Mouse (Mus musculus): Measurements from ENCODE around the gene Crim1. TPM values are rescaled to one million over a fixed set of nuclear protein-coding genes. Genes with fewer than 3 reads are reported as not detected.
A peak's percentile ranks its signal among the peaks of the same experiment; 100 is the strongest.

Gene Crim1
- polyA plus RNA-seq, 1 experiment from 2014 or later = 7.3 TPM

- no peaks in the 10 kb centered on the region for H3K9me3 ChIP-seq
- H3K9ac ChIP-seq (replicated peaks) = no peak overlapping the region
- H3K27me3 ChIP-seq = no peaks in the 10 kb centered on the region
- no peak overlapping the region for H3K27ac ChIP-seq (replicated peaks)
- no peak overlapping the region for H3K4me3 ChIP-seq
- 85% methylated on average over 8 of the region's 8 CpGs for WGBS
- H3K4me1 ChIP-seq = peaks cover 4% of the 10 kb centered on the region; the same call in 1 of the 2 replicates
- H3K36me3 ChIP-seq = no peaks in the 10 kb centered on the region
- no peak overlapping the region for H3K4me2 ChIP-seq (replicated peaks)
- no peak for ATAC-seq (replicated peaks)
These were observed 56.5 kb downstream of the Crim1 start for GRCm38 (mm10) chr17:78256534-78256933.

GRCm38 (mm10) chr17:78261684-78262083 lies 61.6 kb downstream of the Crim1 start:
- WGBS = 94% methylated on average over 4 of the region's 4 CpGs
- no peak overlapping the region for H3K9ac ChIP-seq (replicated peaks)
- H3K9me3 ChIP-seq = no peaks in the 10 kb centered on the region
- no peak overlapping the region for H3K27ac ChIP-seq (replicated peaks)
- ATAC-seq (replicated peaks) = no peak
- H3K4me1 ChIP-seq = no peaks in the 10 kb centered on the region
- H3K27me3 ChIP-seq = no peaks in the 10 kb centered on the region
- H3K4me2 ChIP-seq (replicated peaks) = no peak overlapping the region
- H3K4me3 ChIP-seq = no peak overlapping the region
- no peaks in the 10 kb centered on the region for H3K36me3 ChIP-seq

GRCm38 (mm10) chr17:78264116-78264515 lies 64.1 kb downstream of the Crim1 start:
- 80% methylated on average over 11 of the region's 11 CpGs for WGBS
- Histone ChIP-seq H3K27ac (replicated peaks) (no peak overlapping the region), H3K4me2 (replicated peaks) (no peak overlapping the region), H3K4me1 (no peaks in the 10 kb centered on the region), H3K9me3 (no peaks in the 10 kb centered on the region), H3K27me3 (no peaks in the 10 kb centered on the region), H3K9ac (replicated peaks) (no peak overlapping the region), H3K36me3 (no peaks in the 10 kb centered on the region), H3K4me3 (no peak overlapping the region)
- ATAC-seq (replicated peaks) = no peak

- H3K4me3 ChIP-seq = no peak overlapping the region
- H3K4me1 ChIP-seq = no peaks in the 10 kb centered on the region
- no peaks in the 10 kb centered on the region for H3K27me3 ChIP-seq
- H3K9me3 ChIP-seq = no peaks in the 10 kb centered on the region
- H3K36me3 ChIP-seq = no peaks in the 10 kb centered on the region
- no peak overlapping the region for H3K27ac ChIP-seq (replicated peaks)
- ATAC-seq (replicated peaks) = no peak
- H3K4me2 ChIP-seq (replicated peaks) = no peak overlapping the region
- no peak overlapping the region for H3K9ac ChIP-seq (replicated peaks)
- WGBS = 73% methylated on average over 7 of the region's 7 CpGs
These were observed 65.1 kb downstream of the Crim1 start for GRCm38 (mm10) chr17:78265135-78265534.

GRCm38 (mm10) chr17:78266271-78266670 lies 66.2 kb downstream of the Crim1 start:
- no peak overlapping the region for H3K9ac ChIP-seq (replicated peaks)
- no peak overlapping the region for H3K4me3 ChIP-seq
- H3K4me1 ChIP-seq = peaks cover under 1% of the 10 kb centered on the region
- no peak for ATAC-seq (replicated peaks)
- 92% methylated on average over 2 of the region's 2 CpGs for WGBS
- H3K9me3 ChIP-seq = no peaks in the 10 kb centered on the region
- no peaks in the 10 kb centered on the region for H3K27me3 ChIP-seq
- no peak overlapping the region for H3K4me2 ChIP-seq (replicated peaks)
- H3K36me3 ChIP-seq = no peaks in the 10 kb centered on the region
- H3K27ac ChIP-seq (replicated peaks) = no peak overlapping the region

- Histone ChIP-seq H3K9me3 (no peaks in the 10 kb centered on the region), H3K4me1 (peaks cover 21% of the 10 kb centered on the region), H3K4me2 (replicated peaks) (no peak overlapping the region), H3K27ac (replicated peaks) (no peak overlapping the region), H3K9ac (replicated peaks) (no peak overlapping the region), H3K27me3 (no peaks in the 10 kb centered on the region), H3K36me3 (no peaks in the 10 kb centered on the region), H3K4me3 (no peak overlapping the region)
- 60% methylated on average over 4 of the region's 4 CpGs for WGBS
- no peak for ATAC-seq (replicated peaks)
These were observed 68.5 kb downstream of the Crim1 start for GRCm38 (mm10) chr17:78268591-78268990.

GRCm38 (mm10) chr17:78269311-78269710 lies 69.3 kb downstream of the Crim1 start:
- no peak overlapping the region for H3K4me2 ChIP-seq (replicated peaks)
- H3K36me3 ChIP-seq = no peaks in the 10 kb centered on the region
- H3K27me3 ChIP-seq = no peaks in the 10 kb centered on the region
- ATAC-seq (replicated peaks) = no peak
- peaks cover 28% of the 10 kb centered on the region for H3K4me1 ChIP-seq
- no peak overlapping the region for H3K4me3 ChIP-seq
- WGBS = 96% methylated on average over 8 of the region's 8 CpGs
- no peak overlapping the region for H3K9ac ChIP-seq (replicated peaks)
- no peak overlapping the region for H3K27ac ChIP-seq (replicated peaks)
- no peaks in the 10 kb centered on the region for H3K9me3 ChIP-seq

GRCm38 (mm10) chr17:78270019-78270418 lies 70.0 kb downstream of the Crim1 start:
- no peaks in the 10 kb centered on the region for H3K36me3 ChIP-seq
- no peak overlapping the region for H3K27ac ChIP-seq (replicated peaks)
- H3K4me2 ChIP-seq (replicated peaks) = no peak overlapping the region
- no peaks in the 10 kb centered on the region for H3K9me3 ChIP-seq
- no peak for ATAC-seq (replicated peaks)
- no peak overlapping the region for H3K4me3 ChIP-seq
- H3K27me3 ChIP-seq = no peaks in the 10 kb centered on the region
- H3K9ac ChIP-seq (replicated peaks) = no peak overlapping the region
- WGBS = 80% methylated on average over 6 of the region's 6 CpGs
- H3K4me1 ChIP-seq = peaks cover 32% of the 10 kb centered on the region

- no peaks in the 10 kb centered on the region for H3K27me3 ChIP-seq
- no peak overlapping the region for H3K27ac ChIP-seq (replicated peaks)
- H3K4me1 ChIP-seq = peaks cover 45% of the 10 kb centered on the region
- 70% methylated on average over 8 of the region's 8 CpGs for WGBS
- ATAC-seq (replicated peaks) = no peak
- no peaks in the 10 kb centered on the region for H3K36me3 ChIP-seq
- no peak overlapping the region for H3K4me2 ChIP-seq (replicated peaks)
- H3K9ac ChIP-seq (replicated peaks) = no peak overlapping the region
- H3K9me3 ChIP-seq = no peaks in the 10 kb centered on the region
- no peak overlapping the region for H3K4me3 ChIP-seq
These were observed 71.7 kb downstream of the Crim1 start for GRCm38 (mm10) chr17:78271731-78272130.

- Histone ChIP-seq H3K9me3 (no peaks in the 10 kb centered on the region), H3K9ac (replicated peaks) (no peak overlapping the region), H3K4me2 (replicated peaks) (no peak overlapping the region), H3K36me3 (no peaks in the 10 kb centered on the region), H3K4me3 (no peak overlapping the region), H3K27me3 (no peaks in the 10 kb centered on the region), H3K4me1 (peaks cover 45% of the 10 kb centered on the region), H3K27ac (replicated peaks) (no peak overlapping the region)
- ATAC-seq (replicated peaks) = no peak
- 54% methylated on average over 8 of the region's 8 CpGs for WGBS
These were observed 72.1 kb downstream of the Crim1 start for GRCm38 (mm10) chr17:78272142-78272541.

GRCm38 (mm10) chr17:78272713-78273483 lies 72.8 kb downstream of the Crim1 start:
- Histone ChIP-seq H3K4me2 (replicated peaks) (no peak overlapping the region), H3K27ac (replicated peaks) (peak overlapping the region; percentile 33; the same call in 1 of the 2 replicates), H3K36me3 (no peaks in the 10 kb centered on the region), H3K4me3 (no peak overlapping the region), H3K27me3 (no peaks in the 10 kb centered on the region), H3K9ac (replicated peaks) (no peak overlapping the region), H3K4me1 (peaks cover 45% of the 10 kb centered on the region), H3K9me3 (no peaks in the 10 kb centered on the region)
- ATAC-seq (replicated peaks) = no peak
- WGBS = 61% methylated on average over 8 of the region's 8 CpGs

- H3K4me2 ChIP-seq (replicated peaks) = no peak overlapping the region
- H3K4me1 ChIP-seq = peaks cover 45% of the 10 kb centered on the region
- WGBS = 81% methylated on average over 7 of the region's 7 CpGs
- H3K36me3 ChIP-seq = no peaks in the 10 kb centered on the region
- no peak overlapping the region for H3K4me3 ChIP-seq
- peak overlapping the region; percentile 42; the same call in 1 of the 2 replicates for H3K27ac ChIP-seq (replicated peaks)
- no peak for ATAC-seq (replicated peaks)
- no peaks in the 10 kb centered on the region for H3K27me3 ChIP-seq
- H3K9ac ChIP-seq (replicated peaks) = no peak overlapping the region
- H3K9me3 ChIP-seq = no peaks in the 10 kb centered on the region
These were observed 73.8 kb downstream of the Crim1 start for GRCm38 (mm10) chr17:78273875-78274274.
